Mouse (Mus musculus): ENCODE measurements around the gene Sipa1l1. TPM values are rescaled to one million over a fixed set of nuclear protein-coding genes. Genes with fewer than 3 reads are reported as not detected.

Sipa1l1 gene
- polyA plus RNA-seq, 1 experiment from 2014 or later = 33.3 TPM

DNA sequence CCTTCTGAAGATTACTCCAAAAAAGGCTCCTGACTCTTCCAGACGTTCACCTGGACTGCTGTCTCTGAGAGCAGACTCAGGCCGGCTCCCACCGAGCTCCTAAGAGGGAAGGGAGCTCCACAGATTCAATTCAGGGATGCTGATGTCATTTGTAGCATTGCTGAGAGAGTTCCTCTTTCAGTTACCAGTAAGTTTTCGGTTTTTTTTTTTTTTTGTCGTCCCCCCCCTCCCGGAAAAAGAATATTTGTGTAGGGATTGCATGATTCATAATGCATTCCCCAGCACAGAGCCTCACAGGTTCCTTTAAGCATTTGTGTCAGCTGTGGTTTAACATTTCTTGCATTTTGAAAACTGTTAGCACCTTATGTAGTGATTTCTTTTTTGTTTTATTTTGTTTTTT is 71.6 kb downstream of the Sipa1l1 start:
- 73% methylated on average over 6 of the region's 6 CpGs for WGBS
- ATAC-seq (ENCODE audit: low FRiP score) = no peak

GRCm38 (mm10) chr12:82245219-82245618 is 76.1 kb downstream of the Sipa1l1 start:
- WGBS = 90% methylated on average over 6 of the region's 6 CpGs
- Histone ChIP-seq H3K4me2 (replicated peaks) (no peak overlapping the region), H3K9ac (no peak overlapping the region), H3K9me3 (replicated peaks) (no peaks in the 10 kb centered on the region), H3K27me3 (no peaks in the 10 kb centered on the region), H3K27ac (no peak overlapping the region), H3K4me3 (no peak overlapping the region), H3K36me3 (no peaks in the 10 kb centered on the region), H3K4me1 (no peaks in the 10 kb centered on the region)
- no peak for ATAC-seq (ENCODE audit: low FRiP score)

More for the DNA sequence above, 71.6 kb downstream of the Sipa1l1 start:
- no peak overlapping the region for H3K4me2 ChIP-seq (replicated peaks)
- H3K9ac ChIP-seq = no peak overlapping the region
- H3K27ac ChIP-seq = no peak overlapping the region
- no peak overlapping the region for H3K4me3 ChIP-seq
- H3K36me3 ChIP-seq = no peaks in the 10 kb centered on the region
- H3K9me3 ChIP-seq (replicated peaks) = no peaks in the 10 kb centered on the region
- no peaks in the 10 kb centered on the region for H3K4me1 ChIP-seq
- H3K27me3 ChIP-seq = no peaks in the 10 kb centered on the region

DNA sequence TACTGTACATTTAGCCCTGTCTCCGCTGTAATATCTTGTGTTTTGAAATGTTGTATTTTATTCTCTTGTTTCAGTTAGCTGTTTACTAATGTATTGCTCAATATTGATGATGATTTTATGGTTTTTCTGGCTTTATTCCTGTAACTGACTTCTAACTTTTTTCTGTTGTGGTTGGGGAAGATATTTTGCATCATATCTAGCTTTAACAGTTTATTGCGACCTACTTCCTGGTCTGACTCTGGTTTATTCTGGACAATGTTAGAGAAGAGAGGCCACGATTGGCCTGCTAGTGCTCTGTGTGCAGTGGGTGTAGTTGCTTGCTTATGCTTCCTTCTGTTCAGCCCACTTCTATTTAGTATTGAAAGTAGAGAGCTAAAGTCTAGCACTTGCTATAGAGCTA is 77.3 kb downstream of the Sipa1l1 start:
- Histone ChIP-seq H3K9ac (no peak overlapping the region), H3K27me3 (no peaks in the 10 kb centered on the region), H3K36me3 (no peaks in the 10 kb centered on the region), H3K27ac (no peak overlapping the region), H3K9me3 (replicated peaks) (no peaks in the 10 kb centered on the region), H3K4me2 (replicated peaks) (no peak overlapping the region), H3K4me3 (no peak overlapping the region), H3K4me1 (no peaks in the 10 kb centered on the region)
- no peak for ATAC-seq (ENCODE audit: low FRiP score)
- 95% methylated on average over 3 of the region's 3 CpGs for WGBS

GRCm38 (mm10) chr12:82247371-82248258 is 78.5 kb downstream of the Sipa1l1 start:
- no peaks in the 10 kb centered on the region for H3K4me1 ChIP-seq
- WGBS = 95% methylated on average over 14 of the region's 14 CpGs
- no peak overlapping the region for H3K4me2 ChIP-seq (replicated peaks)
- H3K27me3 ChIP-seq = no peaks in the 10 kb centered on the region
- no peak overlapping the region for H3K27ac ChIP-seq
- no peak overlapping the region for H3K4me3 ChIP-seq
- H3K9me3 ChIP-seq (replicated peaks) = no peaks in the 10 kb centered on the region
- ATAC-seq (ENCODE audit: low FRiP score) = no peak
- no peaks in the 10 kb centered on the region for H3K36me3 ChIP-seq
- H3K9ac ChIP-seq = no peak overlapping the region

DNA sequence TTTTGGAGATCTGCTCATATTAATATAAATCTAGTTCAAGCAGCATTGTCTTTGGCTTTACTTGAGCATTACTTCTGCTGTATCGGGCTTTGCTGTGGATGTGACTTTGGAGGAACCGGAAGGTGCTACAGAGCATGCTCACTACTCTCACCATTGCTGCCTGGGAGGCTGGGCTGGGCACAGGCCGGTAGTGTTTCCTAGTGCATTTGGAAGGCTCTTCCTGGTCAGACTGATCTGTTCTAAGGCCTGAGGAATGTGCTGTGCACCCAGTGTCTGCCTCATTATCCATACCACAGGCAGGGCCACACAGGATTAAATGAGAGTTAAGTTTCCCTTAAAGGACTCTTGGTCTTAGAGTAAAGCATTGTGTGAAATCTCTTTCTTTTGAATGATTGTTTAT is 79.4 kb downstream of the Sipa1l1 start:
- WGBS = 89% methylated on average over 3 of the region's 3 CpGs
- no peaks in the 10 kb centered on the region for H3K36me3 ChIP-seq
- H3K9ac ChIP-seq = no peak overlapping the region
- no peak overlapping the region for H3K4me3 ChIP-seq
- H3K4me2 ChIP-seq (replicated peaks) = no peak overlapping the region
- H3K27me3 ChIP-seq = no peaks in the 10 kb centered on the region
- no peaks in the 10 kb centered on the region for H3K4me1 ChIP-seq
- no peaks in the 10 kb centered on the region for H3K9me3 ChIP-seq (replicated peaks)
- H3K27ac ChIP-seq = no peak overlapping the region
- ATAC-seq (ENCODE audit: low FRiP score) = no peak

DNA sequence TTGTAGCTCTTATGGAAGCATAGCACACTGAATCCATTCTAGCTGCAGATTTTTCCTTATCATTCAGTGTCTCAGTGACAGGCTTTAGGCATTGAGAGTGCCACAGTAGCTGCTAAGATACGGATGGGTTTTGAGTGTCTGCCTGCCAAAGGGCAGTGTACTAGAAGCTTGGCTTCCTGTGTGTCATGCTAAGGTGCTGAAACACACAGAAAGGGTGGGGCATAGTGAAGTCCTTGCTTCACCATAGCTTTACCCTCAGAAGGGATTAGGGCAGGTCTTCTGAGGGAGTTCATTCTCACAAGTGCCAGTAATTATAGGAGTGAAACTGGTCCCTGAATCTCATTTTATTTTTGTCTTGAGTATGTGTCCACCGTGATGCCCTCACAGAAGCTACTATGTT is 82.2 kb downstream of the Sipa1l1 start:
- ATAC-seq (ENCODE audit: low FRiP score) = no peak

GRCm38 (mm10) chr12:82254076-82254475 is 85.0 kb downstream of the Sipa1l1 start:
- H3K4me2 ChIP-seq (replicated peaks) = no peak overlapping the region
- no peak overlapping the region for H3K27ac ChIP-seq
- H3K27me3 ChIP-seq = no peaks in the 10 kb centered on the region
- 80% methylated on average over 5 of the region's 5 CpGs for WGBS
- no peaks in the 10 kb centered on the region for H3K9me3 ChIP-seq (replicated peaks)
- ATAC-seq (ENCODE audit: low FRiP score) = no peak
- H3K4me3 ChIP-seq = no peak overlapping the region
- H3K36me3 ChIP-seq = no peaks in the 10 kb centered on the region
- H3K9ac ChIP-seq = no peak overlapping the region
- H3K4me1 ChIP-seq = no peaks in the 10 kb centered on the region

More for the DNA sequence above, 82.2 kb downstream of the Sipa1l1 start:
- no peaks in the 10 kb centered on the region for H3K27me3 ChIP-seq
- no peaks in the 10 kb centered on the region for H3K36me3 ChIP-seq
- H3K4me2 ChIP-seq (replicated peaks) = no peak overlapping the region
- H3K4me3 ChIP-seq = no peak overlapping the region
- 95% methylated on average over 2 of the region's 2 CpGs for WGBS
- no peaks in the 10 kb centered on the region for H3K9me3 ChIP-seq (replicated peaks)
- H3K27ac ChIP-seq = no peak overlapping the region
- H3K4me1 ChIP-seq = no peaks in the 10 kb centered on the region
- no peak overlapping the region for H3K9ac ChIP-seq

GRCm38 (mm10) chr12:82256012-82256411 is 86.9 kb downstream of the Sipa1l1 start:
- no peak overlapping the region for H3K4me3 ChIP-seq
- no peak overlapping the region for H3K9ac ChIP-seq
- no peaks in the 10 kb centered on the region for H3K4me1 ChIP-seq
- no peak overlapping the region; the same call in 1 of the 2 replicates for H3K27ac ChIP-seq
- no peak for ATAC-seq (ENCODE audit: low FRiP score)
- no peaks in the 10 kb centered on the region for H3K9me3 ChIP-seq (replicated peaks)
- WGBS = 80% methylated on average over 5 of the region's 5 CpGs
- no peaks in the 10 kb centered on the region for H3K27me3 ChIP-seq
- H3K4me2 ChIP-seq (replicated peaks) = no peak overlapping the region
- no peaks in the 10 kb centered on the region for H3K36me3 ChIP-seq

GRCm38 (mm10) chr12:82256921-82257500 is 87.9 kb downstream of the Sipa1l1 start:
- H3K4me1 ChIP-seq = no peaks in the 10 kb centered on the region

GRCm38 (mm10) chr12:82257994-82258785 is 89.1 kb downstream of the Sipa1l1 start:
- ATAC-seq (ENCODE audit: low FRiP score) = no peak
- Histone ChIP-seq H3K27me3 (no peaks in the 10 kb centered on the region), H3K36me3 (no peaks in the 10 kb centered on the region), H3K4me1 (no peaks in the 10 kb centered on the region), H3K4me2 (replicated peaks) (no peak overlapping the region), H3K27ac (no peak overlapping the region), H3K9me3 (replicated peaks) (no peaks in the 10 kb centered on the region), H3K4me3 (no peak overlapping the region), H3K9ac (no peak overlapping the region)
- WGBS = 87% methylated on average over 6 of the region's 6 CpGs

More at GRCm38 (mm10) chr12:82256921-82257500, 87.9 kb downstream of the Sipa1l1 start:
- Histone ChIP-seq H3K9me3 (replicated peaks) (no peaks in the 10 kb centered on the region), H3K27ac (no peak overlapping the region), H3K4me2 (replicated peaks) (no peak overlapping the region), H3K27me3 (no peaks in the 10 kb centered on the region), H3K4me3 (no peak overlapping the region), H3K36me3 (no peaks in the 10 kb centered on the region), H3K9ac (no peak overlapping the region)
- no peak for ATAC-seq (ENCODE audit: low FRiP score)
- WGBS = 87% methylated on average over 6 of the region's 6 CpGs

DNA sequence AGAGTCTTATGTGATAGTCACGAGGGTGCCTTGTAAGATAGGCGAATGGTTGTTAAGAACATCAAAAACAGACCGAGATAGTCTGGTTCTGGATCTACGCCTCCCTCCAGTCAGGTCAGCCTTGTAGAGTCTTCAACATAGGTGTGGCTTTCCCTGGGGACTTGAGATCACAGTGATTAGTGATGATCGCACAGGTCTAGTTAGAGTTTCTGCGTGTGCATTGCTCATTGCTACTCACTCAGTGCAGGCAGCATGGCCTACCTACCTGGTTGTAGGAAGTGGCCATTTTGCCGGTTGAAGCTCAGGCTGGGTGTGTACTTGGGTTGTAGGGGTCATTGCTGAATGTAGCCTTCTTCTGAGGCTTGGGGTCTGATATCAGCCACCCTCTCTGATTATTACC is 94.3 kb downstream of the Sipa1l1 start:
- Histone ChIP-seq H3K36me3 (no peaks in the 10 kb centered on the region), H3K9me3 (replicated peaks) (no peaks in the 10 kb centered on the region), H3K4me3 (no peak overlapping the region), H3K9ac (no peak overlapping the region), H3K4me1 (no peaks in the 10 kb centered on the region), H3K27ac (no peak overlapping the region), H3K27me3 (no peaks in the 10 kb centered on the region), H3K4me2 (replicated peaks) (no peak overlapping the region)
- WGBS = 91% methylated on average over 7 of the region's 7 CpGs
- ATAC-seq (ENCODE audit: low FRiP score) = no peak

DNA sequence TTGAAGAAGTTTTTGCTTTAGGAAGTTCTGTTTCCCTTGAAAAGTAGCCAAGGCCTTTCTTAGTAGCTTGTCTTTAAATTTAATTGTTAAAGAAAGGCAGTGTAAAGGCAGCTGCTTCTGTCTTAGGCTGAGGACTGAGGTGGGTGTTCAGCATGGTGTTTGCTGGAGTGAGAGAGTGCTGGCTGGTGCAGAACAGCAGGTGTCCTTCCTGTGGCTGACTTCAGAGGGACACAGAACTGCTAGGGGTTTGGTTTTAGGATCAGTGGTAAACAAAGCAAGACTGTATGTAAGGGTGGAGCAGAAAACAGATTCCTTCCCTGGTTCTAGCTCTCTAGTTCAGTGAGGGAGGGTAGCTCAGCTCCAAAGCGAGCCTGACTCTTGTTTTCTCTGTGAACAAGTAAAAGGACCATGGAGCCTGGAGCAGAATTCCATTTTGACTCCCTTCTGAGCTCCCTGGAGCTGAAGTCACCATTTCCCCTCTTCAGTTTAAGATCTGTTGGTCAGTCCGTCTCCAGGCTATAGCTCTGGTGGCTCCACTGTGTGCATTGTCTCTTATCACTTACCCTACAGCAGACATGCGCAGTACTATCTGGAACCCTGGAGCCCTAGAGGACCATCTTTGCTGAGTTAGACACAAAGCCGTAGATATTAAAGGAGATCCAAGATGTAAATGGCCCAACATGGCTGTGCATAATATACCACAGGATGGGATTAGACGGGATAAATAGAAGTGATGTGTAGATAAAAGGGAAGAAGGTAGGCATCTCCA is 95.1 kb downstream of the Sipa1l1 start:
- Histone ChIP-seq H3K4me1 (no peaks in the 10 kb centered on the region), H3K9me3 (replicated peaks) (no peaks in the 10 kb centered on the region), H3K27me3 (no peaks in the 10 kb centered on the region), H3K4me2 (replicated peaks) (no peak overlapping the region), H3K4me3 (no peak overlapping the region), H3K36me3 (no peaks in the 10 kb centered on the region), H3K9ac (no peak overlapping the region), H3K27ac (no peak overlapping the region)
- WGBS = 88% methylated on average over 5 of the region's 5 CpGs
- ATAC-seq (ENCODE audit: low FRiP score) = no peak
